Mouse (Mus musculus) hindbrain, embryonic 16.5 days (tissue): ENCODE results near the gene Emc3. TPM values are rescaled to one million over a fixed set of nuclear protein-coding genes. Genes with fewer than 3 reads are reported as not detected.

Experiments used
- ATAC-seq: fragments of 200-750 bp; cut with Nextera tagmentation; 2 replicates; pipeline ENCODE4 v1.8.0; 2017; ENCODE audit warnings: moderate TSS enrichment, moderate library complexity
- H3K27ac ChIP-seq: fragments of 300-500 bp; sonication (generic); 2 replicates; pipeline ENCODE4 v1.5.1; 2014; ENCODE audit warnings: low read depth, mild to moderate bottlenecking, control low read depth, low read length, moderate library complexity
- H3K27me3 ChIP-seq: fragments of 300-500 bp; sonication (generic); replicated peaks from 2 replicates; pipeline ENCODE4 v1.6.1; 2014; ENCODE audit warnings: low read length; ENCODE audit not compliant: control insufficient read depth, insufficient read depth
- H3K36me3 ChIP-seq: fragments of 300-500 bp; sonication (generic); 2 replicates; pipeline ENCODE4 v1.6.1; 2014; ENCODE audit warnings: mild to moderate bottlenecking, low read length, moderate library complexity, mixed read lengths; ENCODE audit not compliant: control insufficient read depth, insufficient read depth
- H3K4me1 ChIP-seq: fragments of 300-500 bp; sonication (generic); 2 replicates; pipeline ENCODE4 v1.6.1; 2014; ENCODE audit warnings: low read depth, low read length; ENCODE audit not compliant: control insufficient read depth, insufficient read depth
- H3K4me2 ChIP-seq: fragments of 300-500 bp; sonication (generic); 2 replicates; pipeline ENCODE4 v1.6.1; 2014; ENCODE audit warnings: mild to moderate bottlenecking, low read length, control low read depth, moderate library complexity
- H3K4me3 ChIP-seq: fragments of 300-500 bp; sonication (generic); 2 replicates; pipeline ENCODE4 v1.5.1; 2014; ENCODE audit warnings: mild to moderate bottlenecking, low read length, control low read depth, moderate library complexity
- H3K9ac ChIP-seq: fragments of 300-500 bp; sonication (generic); 2 replicates; pipeline ENCODE4 v1.6.1; 2014; ENCODE audit warnings: low read depth, mild to moderate bottlenecking, control low read depth, low read length, moderate library complexity
- H3K9me3 ChIP-seq: fragments of 300-500 bp; sonication (generic); 2 replicates; pipeline ENCODE4 v1.6.1; 2014; ENCODE audit warnings: mild to moderate bottlenecking, low read length, moderate library complexity; ENCODE audit not compliant: control insufficient read depth
- WGBS: fragments of 180-500 bp; shearing (Covaris S2); extraction: QIAGEN DNeasy Blood & Tissue Kit; methylation state at CpG from one replicate; pipeline ENCODE4 v1.1.7; 2014; 5-methylcytosine and 5-hydroxymethylcytosine counted together
- polyA plus RNA-seq: library from polyadenylated mRNA; unstranded; fragments of >200 nt; fragmentation: Nextera tagmentation; extraction: Ambion mirVana; gene quantifications from 2 replicates; pipeline ENCODE4 v1.2.1, GENCODE M21; 2015

Emc3 gene
- polyA plus RNA-seq, 1 experiment from 2014 or later, result 124 TPM

DNA sequence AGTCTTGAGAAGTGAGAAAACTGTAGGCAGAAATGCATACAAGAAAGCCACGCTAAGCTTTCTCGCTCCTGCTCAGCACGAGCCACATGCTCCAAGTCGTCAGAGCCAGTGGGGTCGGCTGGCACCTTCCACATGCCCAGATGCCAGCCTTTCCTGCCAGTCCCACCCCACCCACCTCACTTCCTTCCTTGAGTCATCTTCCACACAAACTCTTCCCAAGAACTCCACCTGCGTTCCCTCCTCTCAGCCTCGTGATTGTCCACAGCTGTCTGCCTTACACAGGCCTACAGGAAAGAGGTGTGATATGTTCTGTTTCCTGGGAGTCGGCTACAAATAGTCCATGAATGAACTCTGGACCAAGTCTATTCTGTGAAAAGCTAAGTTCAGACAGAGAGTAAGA, 8.0 kb downstream of the Emc3 start:
- WGBS, result 93% methylated on average over 8 of the region's 8 CpGs

DNA sequence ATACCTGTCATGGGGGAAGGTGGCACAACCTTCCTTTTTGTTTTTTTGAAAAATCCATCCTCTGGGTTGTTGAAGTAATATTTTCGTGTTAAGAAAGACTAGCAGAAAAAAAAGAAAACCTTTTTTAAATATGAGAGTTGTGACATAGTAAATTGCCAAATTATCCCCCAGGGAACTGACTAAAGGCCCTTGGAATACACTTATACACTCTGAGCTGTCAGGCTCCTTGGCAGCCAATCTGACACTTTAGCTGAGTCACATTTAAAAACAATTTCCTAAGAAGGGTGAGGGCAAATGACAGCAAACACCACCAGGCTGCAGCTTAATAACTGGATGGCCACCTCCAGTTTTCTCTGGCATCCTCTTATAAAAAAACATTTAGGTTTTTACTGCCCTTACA, 9.1 kb downstream of the Emc3 start:
- H3K36me3 ChIP-seq, result peaks cover 43% of the 10 kb centered on the region

More for the DNA sequence above, 8.0 kb downstream of the Emc3 start:
- Histone ChIP-seq H3K9me3 (no peaks in the 10 kb centered on the region), H3K36me3 (peaks cover 33% of the 10 kb centered on the region), H3K4me3 (no peak overlapping the region), H3K27me3 (no peaks in the 10 kb centered on the region), H3K4me1 (no peaks in the 10 kb centered on the region), H3K4me2 (no peak overlapping the region), H3K27ac (no peak overlapping the region), H3K9ac (no peak overlapping the region)
- no peak for ATAC-seq

DNA sequence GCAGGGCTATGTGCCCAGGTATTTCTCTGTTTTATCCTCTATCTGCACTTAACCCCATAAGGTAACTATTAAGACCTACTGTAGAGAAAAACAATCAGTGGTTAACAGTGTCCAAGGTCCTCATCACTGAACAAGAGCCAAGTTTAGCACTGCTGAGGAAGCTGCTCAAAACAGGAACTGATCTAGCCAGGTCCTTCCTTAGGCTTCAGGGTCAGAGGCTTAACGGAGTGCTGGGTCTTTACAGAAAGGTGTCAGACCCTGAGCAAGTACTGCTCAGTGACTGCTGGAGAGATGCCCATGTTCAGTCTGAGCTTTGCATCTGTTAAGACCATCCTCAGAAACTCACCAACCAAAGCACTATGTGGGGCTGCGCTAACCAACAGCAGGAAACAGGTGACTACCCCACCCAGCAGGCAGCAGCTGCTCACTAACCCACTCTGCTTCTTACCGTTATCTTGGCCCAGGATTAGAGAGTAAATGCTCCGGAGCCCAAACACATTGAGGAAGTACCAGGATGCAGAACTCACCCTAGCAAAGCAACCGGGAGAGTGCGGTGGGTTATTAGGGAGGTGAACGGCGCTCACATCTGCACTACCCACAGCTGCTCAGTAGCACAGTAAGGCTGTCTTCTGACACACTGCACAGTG, 13.9 kb downstream of the Emc3 start:
- H3K4me1 ChIP-seq, result no peaks in the 10 kb centered on the region
- no peak overlapping the region for H3K4me2 ChIP-seq
- H3K9me3 ChIP-seq, result no peaks in the 10 kb centered on the region
- H3K27ac ChIP-seq, result no peak overlapping the region
- H3K4me3 ChIP-seq, result no peak overlapping the region
- peaks cover 76% of the 10 kb centered on the region for H3K36me3 ChIP-seq
- WGBS, result 95% methylated on average over 8 of the region's 8 CpGs
- H3K9ac ChIP-seq, result no peak overlapping the region
- no peak for ATAC-seq
- H3K27me3 ChIP-seq, result no peaks in the 10 kb centered on the region

More for the DNA sequence above, 9.1 kb downstream of the Emc3 start:
- no peaks in the 10 kb centered on the region for H3K4me1 ChIP-seq
- no peak for ATAC-seq
- H3K27ac ChIP-seq, result no peak overlapping the region
- H3K27me3 ChIP-seq, result no peaks in the 10 kb centered on the region
- H3K4me2 ChIP-seq, result no peak overlapping the region
- 97% methylated on average over 1 of the region's 1 CpGs for WGBS
- H3K4me3 ChIP-seq, result no peak overlapping the region
- no peak overlapping the region for H3K9ac ChIP-seq
- no peaks in the 10 kb centered on the region for H3K9me3 ChIP-seq

DNA sequence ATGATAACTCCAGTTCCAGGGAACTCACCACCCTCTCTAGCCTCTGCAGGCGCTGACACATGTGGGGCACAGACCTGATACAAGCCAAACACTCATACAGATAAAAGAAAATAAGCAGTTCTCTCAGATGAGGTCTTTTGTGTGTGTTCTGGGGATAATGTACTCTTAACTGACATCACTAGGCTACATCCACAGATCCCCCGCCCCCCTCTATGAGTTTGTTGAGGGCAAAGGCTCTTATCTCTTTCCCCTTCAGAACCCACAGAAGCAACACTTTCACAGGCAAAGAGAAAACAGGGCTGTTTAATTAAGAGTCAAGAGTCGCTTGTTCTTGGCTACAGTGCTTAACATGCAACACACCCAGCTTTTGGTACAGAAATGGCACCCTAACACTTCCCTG, 16.9 kb downstream of the Emc3 start:
- Histone ChIP-seq H3K4me3 (no peak overlapping the region), H3K9ac (no peak overlapping the region), H3K27me3 (no peaks in the 10 kb centered on the region), H3K4me1 (no peaks in the 10 kb centered on the region), H3K9me3 (no peaks in the 10 kb centered on the region), H3K27ac (no peak overlapping the region), H3K36me3 (peaks cover 59% of the 10 kb centered on the region), H3K4me2 (no peak overlapping the region)
- no peak for ATAC-seq
- 99% methylated on average over 3 of the region's 3 CpGs for WGBS

DNA sequence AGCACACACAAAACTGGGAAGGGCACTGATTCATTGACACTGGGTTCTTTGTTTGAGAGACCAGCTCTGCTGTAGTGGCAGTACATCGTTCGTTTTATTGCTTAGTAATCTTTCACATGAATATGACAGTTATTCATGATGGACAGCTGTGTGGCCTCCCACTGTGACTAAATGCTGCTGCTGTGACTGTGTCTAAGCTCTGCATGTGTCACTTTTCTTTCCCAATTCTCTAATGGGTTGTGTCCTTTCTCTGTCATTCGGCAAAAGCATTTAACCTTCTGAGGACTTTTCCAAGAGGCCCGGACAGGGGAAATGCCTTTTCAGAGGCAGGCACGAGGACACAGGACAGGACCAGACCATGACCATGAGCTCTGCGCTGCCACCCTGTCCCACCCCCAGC, 17.5 kb downstream of the Emc3 start:
- Histone ChIP-seq H3K4me1 (no peaks in the 10 kb centered on the region), H3K27ac (no peak overlapping the region), H3K27me3 (no peaks in the 10 kb centered on the region), H3K36me3 (peaks cover 52% of the 10 kb centered on the region), H3K4me2 (no peak overlapping the region), H3K4me3 (no peak overlapping the region), H3K9ac (no peak overlapping the region), H3K9me3 (no peaks in the 10 kb centered on the region)
- ATAC-seq, result no peak
- 89% methylated on average over 6 of the region's 6 CpGs for WGBS

DNA sequence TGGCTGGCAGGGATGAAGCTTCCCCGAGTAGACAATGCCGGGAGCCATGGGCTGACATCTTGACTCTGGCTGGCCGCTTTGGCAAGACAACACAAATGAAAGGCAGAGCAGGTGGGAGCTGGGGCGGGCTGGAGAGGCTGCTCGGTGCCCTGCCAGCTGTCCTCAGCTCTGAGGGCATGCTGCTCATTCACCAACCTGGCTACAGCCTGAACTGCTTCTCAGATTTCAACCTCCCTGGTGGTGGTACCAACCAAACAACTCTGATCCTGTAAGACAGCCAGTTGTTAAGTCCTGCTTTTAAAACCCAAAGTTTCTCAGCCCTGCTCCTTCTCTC, 22.5 kb downstream of the Emc3 start:
- peak overlapping the region; percentile 23; the same call in 1 of the 2 replicates for H3K27ac ChIP-seq
- 45% methylated on average over 5 of the region's 5 CpGs for whole genome bisulfite sequencing
- H3K4me2 ChIP-seq, result no peak overlapping the region
- H3K9ac ChIP-seq, result no peak overlapping the region
- no peak for ATAC-seq
- H3K9me3 ChIP-seq, result no peaks in the 10 kb centered on the region
- H3K4me3 ChIP-seq, result no peak overlapping the region
- H3K36me3 ChIP-seq, result peaks cover 3% of the 10 kb centered on the region; the same call in 1 of the 2 replicates
- no peaks in the 10 kb centered on the region for H3K27me3 ChIP-seq
- H3K4me1 ChIP-seq, result no peaks in the 10 kb centered on the region

DNA sequence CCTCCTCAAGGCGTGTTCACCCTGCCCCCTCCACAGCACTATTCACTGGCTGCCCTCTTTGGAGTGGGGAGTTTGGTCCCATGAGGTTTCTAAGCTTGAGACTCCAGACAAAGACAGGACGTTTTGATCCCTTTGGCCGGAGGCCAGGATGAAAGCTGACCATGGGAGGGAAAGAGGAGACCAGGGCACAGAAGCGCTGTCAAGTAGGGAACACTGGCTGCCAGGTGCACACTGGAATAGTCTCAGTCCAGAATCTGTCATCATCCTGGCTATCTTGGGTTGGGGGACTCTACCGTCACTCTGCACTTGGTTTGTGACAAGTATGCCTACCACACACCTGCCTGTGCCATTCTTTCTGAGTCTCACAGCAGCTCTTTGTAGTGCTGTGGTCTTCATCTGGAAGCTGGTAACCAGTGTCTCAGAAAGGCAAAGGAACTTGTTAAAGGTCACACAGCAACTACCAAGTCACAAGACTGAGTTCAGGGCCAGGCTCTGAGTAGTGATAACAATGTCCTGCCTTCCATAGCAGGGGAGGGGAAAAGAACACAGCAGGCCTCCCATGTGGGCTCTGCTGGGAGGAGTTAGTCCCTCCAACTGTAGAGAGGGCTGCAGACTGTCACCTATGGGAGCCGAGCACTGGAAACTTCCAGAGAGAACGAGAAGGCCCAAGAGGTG, 23.0 kb downstream of the Emc3 start:
- H3K9me3 ChIP-seq, result 0 out of 2 replicates have a peak, but pooled peaks cover 2% of the 10 kb centered on the region
- no peak overlapping the region for H3K9ac ChIP-seq
- H3K27ac ChIP-seq, result peak overlapping the region; percentile 23; the same call in 1 of the 2 replicates
- WGBS, result 56% methylated on average over 7 of the region's 7 CpGs
- ATAC-seq, result no peak
- no peaks in the 10 kb centered on the region for H3K36me3 ChIP-seq
- H3K4me1 ChIP-seq, result no peaks in the 10 kb centered on the region
- H3K4me2 ChIP-seq, result no peak overlapping the region
- no peaks in the 10 kb centered on the region for H3K27me3 ChIP-seq
- H3K4me3 ChIP-seq, result no peak overlapping the region

DNA sequence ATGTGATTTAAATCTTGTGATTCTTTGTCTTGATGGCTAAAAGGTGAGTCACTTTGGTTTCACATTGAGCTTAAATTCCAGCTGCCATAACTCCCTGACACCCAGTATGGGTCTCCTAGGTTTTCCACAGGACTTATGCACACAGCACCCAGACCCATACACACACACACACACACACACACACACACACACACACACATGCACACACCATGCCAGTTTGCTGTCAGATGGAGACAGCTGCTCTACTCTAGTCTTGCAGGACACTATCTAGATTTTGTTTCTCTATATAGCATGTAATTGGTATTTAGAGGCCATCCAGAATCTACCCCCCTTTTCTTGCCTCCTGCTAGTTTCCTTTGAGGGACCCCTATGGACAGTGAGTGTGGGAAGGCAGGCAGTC, 24.3 kb downstream of the Emc3 start:
- H3K27ac ChIP-seq, result no peak overlapping the region
- peaks cover 3% of the 10 kb centered on the region for H3K4me1 ChIP-seq
- H3K4me3 ChIP-seq, result no peak overlapping the region
- H3K9me3 ChIP-seq, result 0 out of 2 replicates have a peak, but pooled peaks cover 2% of the 10 kb centered on the region
- H3K4me2 ChIP-seq, result no peak overlapping the region
- H3K27me3 ChIP-seq, result no peaks in the 10 kb centered on the region
- ATAC-seq, result no peak
- no peaks in the 10 kb centered on the region for H3K36me3 ChIP-seq
- no peak overlapping the region for H3K9ac ChIP-seq

DNA sequence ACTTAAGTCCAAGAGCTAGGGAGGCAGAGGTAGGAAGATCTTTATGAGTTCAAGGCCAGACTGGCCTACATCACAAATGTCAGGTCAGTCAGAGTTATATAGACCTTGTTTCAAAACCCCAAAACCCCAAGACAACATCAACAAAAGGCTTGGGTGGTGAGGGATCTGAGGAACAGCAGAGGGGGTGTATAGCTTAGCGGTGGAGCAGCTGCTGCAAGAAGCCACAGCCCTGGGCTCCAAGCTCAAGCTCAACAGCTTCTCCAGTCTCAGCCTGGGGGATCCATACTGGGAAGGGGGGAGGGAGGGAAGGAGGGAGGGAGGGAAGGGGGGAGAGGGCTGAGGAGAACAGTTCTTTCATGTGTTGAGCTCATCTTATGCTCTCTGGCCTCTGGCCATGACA, 25.8 kb downstream of the Emc3 start:
- Histone ChIP-seq H3K4me3 (no peak overlapping the region), H3K9me3 (0 out of 2 replicates have a peak, but pooled peaks cover 2% of the 10 kb centered on the region), H3K27ac (no peak overlapping the region), H3K27me3 (no peaks in the 10 kb centered on the region), H3K4me2 (no peak overlapping the region), H3K9ac (no peak overlapping the region), H3K36me3 (no peaks in the 10 kb centered on the region), H3K4me1 (peaks cover 6% of the 10 kb centered on the region)
- WGBS, result 89% methylated on average over 1 of the region's 1 CpGs
- ATAC-seq, result no peak
